Mouse (Mus musculus) brain, adult 2 months (tissue): ENCODE data around the gene Gm19345.

Source experiments
- DNase-seq: peaks from one replicate; pipeline ENCODE4 v3.0.0; 2011; ENCODE audit warnings: low read depth, low spot score

Gm19345 gene

DNA sequence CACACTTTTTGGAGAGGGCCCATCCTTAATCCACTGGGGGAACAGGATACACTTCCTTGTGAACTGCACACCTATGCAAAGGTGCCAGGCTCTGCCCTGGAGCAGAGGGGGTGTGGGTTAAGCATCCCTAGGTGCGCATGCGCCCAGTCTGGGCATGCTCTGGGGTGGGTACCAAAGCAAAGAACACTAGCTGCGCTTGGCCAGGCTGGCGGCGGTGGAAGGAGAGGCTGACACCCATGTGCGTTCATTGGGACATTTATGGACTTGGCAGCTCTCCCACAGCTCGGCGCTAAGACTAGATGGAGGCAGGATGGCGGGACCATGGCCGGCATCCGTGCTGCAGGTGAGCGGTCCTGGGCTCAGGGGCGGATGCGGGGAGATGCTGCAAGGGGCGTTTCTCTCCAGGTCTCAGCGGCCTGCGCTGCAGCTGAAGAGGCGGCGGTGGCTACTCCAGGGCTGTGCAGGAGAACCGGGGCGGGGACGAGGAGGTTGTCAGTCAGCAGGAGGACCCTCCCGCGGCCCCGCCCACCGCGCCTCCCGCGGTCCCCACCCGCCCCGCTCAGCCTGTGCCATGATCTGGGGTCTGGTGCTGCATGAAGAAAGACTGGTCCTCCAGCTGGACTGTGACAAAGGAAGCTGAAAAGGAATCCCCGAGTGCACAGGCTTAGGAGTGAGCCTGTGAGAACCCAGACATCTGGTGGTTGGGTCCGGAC lies at the start of gene Gm19345:
Gene Gm19345 (plus strand): TSS at position 146 of the 713 bp plus-strand sequence.
- peak; percentile 65 for DNase-seq

DNA sequence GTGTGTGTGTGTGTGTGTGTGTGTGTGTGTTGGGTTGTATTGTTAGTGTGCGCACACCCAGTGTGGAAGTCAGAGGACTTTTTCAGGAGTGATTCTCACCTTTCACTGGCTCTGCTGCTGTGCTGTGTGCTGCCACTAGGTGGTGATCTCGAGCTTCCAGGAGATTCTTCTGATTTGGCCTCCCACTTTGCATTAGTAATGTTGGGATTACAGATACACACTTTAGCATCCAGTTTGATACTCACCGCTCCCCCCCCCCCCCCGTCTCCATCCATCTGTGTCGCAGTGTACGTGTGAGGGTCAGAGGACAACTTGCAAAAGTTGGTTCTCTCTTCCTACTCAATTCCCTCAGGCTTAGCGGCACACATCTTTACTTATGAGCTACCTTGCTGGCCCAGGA lies 48.8 kb upstream of the Gm19345 start:
- DNase-seq = peak; percentile 58

GRCm38 (mm10) chr7:19806356-19806969 lies 45.3 kb upstream of the Gm19345 start:
- DNase-seq = no peak

GRCm38 (mm10) chr7:19809369-19809768 lies 42.4 kb upstream of the Gm19345 start:
- DNase-seq = peak; percentile 58

DNA sequence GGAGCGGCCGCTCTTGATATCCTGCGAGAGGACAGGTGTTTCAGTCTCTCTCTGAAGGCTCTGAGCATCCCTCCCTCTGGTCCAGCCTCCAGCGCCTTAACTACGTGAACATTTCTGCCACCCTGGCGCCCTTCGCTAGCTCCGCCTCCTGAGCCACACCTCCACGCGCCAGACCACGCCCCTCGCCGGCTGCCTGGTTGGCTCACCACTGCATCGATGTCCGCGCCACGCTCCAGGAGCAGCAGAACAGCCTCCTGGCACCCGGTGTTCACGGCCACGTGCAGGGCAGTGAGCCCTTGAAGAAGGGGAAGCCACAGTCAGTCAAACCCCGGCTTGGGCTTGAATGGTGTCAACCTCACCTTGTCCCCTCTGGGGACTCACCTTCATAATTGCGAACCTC lies 40.7 kb upstream of the Gm19345 start:
- peak; percentile 48 for DNase-seq

- DNase-seq = no peak
These were observed 38.6 kb upstream of the Gm19345 start for GRCm38 (mm10) chr7:19813161-19813560.

- no peak for DNase-seq
These were observed 38.2 kb upstream of the Gm19345 start for GRCm38 (mm10) chr7:19813579-19814122.

DNA sequence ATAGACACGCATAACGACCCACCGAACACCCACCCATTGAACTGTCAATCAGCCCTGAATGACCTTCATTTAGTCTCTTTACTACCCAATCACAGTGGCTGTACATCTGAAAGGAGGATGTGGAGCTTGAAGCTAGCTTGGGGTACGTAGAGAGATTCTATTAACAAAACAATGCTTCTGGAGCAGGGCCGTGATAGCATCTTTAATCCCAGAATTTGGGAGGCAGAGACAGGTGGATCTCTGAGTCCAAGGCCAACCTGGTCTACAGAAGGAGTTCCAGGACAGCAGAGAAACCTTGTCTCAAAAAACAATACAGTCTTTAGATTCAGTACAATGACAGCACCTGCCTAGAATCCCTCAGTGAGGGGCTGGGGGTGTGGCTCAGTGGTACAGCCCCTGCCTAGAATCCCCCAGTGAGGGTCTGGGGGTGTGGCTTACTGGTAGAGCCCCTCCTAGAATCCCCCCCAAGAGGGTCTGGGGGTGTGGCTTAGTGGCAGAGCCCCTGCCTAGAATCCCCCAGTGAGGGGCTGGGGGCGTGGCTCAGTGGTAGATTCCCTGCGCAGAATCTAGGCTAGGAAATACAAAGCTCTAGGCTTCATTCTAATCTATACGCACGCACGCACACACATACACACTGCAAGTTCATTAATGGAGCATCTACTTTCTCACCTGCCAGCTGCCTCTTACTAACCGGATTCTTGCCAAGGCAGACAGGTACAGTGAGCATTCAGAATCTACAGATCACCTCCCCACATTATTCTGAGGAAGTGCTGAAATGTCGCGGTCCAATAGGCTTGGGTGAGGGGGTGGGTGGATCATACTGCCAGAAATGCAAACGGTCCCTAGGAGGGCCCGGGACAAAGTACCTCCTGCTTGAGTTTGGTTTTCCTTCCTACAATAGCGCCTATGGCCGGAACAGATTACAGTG lies 36.2 kb upstream of the Gm19345 start:
- peak; percentile 8 for DNase-seq

DNA sequence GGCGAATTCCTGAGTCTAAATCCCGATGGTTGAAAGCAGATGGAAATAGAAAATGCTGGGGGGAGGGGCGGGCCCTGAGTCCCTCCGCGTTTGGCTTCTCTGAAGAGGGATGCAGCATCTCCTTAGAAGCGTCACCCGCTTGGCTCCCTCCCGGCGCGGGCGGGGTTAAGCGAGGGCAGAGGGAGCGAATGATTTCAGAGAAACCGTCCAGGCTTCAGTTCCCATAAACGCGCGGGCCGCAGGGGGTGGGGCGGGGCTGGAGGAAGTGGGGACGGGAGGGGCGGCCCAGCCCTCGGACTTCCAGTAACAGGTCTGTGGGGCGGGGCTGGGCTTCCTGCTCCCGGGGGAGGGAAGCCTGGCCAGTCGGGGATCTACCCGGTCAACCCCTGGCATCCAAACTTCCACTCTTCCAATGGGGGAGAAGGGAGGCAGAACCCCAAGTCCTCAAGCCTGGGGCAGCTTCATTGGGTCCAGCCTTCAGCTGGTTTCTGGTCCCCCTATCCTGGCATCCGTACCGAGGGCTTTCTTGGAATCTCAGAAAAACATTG lies 35.5 kb upstream of the Gm19345 start:
- DNase-seq = peak; percentile 61

DNA sequence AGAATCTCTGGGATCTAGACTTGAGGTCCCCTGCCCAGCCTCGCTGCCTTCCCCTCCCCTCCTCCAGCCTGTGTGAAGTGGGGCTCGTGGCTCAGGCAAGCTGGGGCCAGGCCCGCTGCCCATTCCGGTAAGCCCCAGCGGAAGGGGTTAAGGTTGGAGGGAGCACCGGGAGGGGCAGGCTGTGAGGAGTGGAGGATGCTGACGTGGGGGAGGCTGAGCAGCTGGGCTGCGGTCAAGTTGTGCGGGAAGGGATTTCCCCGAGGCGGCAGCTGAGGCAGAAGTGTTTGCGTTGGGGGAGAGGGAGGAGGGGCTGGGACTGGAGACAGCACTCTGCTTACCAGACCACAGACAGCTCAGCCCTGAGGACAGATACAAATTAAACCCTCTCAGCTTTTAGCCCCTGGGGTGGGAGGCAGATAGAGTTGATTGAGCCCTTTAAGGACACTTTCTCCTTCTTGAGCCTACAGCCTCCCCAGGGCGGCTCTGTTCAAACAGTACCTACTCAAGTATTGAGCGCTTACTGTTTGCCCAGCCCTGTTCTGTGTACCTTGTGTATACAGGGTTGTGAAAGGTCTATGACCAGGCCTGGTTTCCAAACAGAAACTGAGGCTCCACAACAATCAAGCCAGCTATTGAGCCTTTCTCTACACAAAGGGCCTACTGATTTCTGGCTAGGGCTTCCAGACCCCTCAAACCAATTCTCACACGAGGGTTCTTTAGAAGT lies 34.3 kb upstream of the Gm19345 start:
- peak; percentile 53 for DNase-seq

- DNase-seq = no peak
These were observed 33.4 kb upstream of the Gm19345 start for GRCm38 (mm10) chr7:19818440-19818839.

DNA sequence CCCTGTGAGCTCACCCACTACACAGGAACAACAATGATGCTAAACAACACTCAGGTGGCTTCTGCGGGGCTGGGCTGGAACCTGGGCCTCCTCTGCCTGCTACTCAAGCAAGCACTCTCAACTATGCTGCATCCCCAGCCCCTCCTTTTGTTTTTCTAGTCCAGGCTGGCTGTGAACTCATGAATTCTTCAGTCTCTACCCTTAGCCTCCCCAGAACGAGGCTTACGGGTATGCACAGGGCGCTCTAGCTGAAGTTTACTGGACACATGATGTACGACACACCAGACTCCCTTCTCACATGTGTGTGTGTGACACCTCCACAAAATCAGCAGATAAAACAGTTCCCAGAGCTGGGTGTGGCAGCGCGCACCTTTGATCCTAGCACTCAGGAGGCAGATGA lies 32.9 kb upstream of the Gm19345 start:
- no peak for DNase-seq

GRCm38 (mm10) chr7:19820347-19821048 lies 31.3 kb upstream of the Gm19345 start:
- no peak for DNase-seq

GRCm38 (mm10) chr7:19821633-19822032 lies 30.2 kb upstream of the Gm19345 start:
- DNase-seq = no peak

GRCm38 (mm10) chr7:19822193-19822592 lies 29.6 kb upstream of the Gm19345 start:
- no peak for DNase-seq

GRCm38 (mm10) chr7:19822604-19823058 lies 29.2 kb upstream of the Gm19345 start, which contains the start of gene Bcl3:
Gene Bcl3 (minus strand): TSS chr7:19822770.
- DNase-seq = no peak

DNA sequence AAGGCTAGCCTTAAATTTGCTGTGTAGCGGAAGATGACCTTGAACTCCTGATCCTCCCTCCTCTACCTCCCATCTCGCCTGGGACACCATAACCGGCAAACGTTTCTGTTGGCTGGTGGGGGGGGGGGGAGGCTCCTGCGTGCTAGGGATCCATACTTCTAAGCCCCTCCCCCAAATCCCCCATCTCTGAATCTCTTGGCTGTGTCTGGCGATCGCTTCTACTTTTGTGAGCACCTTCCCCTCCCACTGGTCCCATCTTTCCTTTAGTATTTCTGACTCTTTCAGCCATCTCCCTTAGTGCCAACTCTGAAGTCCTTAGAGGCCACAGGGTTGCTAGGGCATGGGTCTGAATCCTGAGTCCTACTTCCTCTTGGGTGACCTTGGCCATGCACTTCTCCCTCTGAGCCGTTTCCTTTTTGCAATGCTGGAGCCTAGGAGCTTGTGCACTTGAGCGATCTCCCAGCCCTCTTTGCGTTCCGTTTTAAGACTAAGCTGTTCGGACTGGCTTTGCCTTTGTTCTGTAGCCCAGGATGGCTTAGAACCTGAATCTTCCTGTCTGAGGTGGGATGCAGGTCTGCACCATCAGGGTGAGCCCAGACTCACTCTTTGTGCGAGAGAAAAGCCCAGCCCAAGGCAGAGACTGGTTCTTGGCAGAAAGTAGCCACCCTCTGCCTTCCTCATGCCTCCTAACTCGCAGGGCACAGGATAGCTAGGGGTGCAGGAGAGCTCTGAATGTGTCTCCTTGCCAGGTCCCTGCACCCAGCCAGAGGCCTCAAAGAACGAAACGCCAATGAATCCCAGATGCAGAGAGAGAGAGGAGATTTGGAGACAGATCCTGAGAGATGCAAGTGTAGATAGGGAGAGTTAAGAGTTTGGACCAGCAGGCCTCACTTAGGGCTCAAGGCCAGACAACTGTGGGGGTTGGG lies 28.3 kb upstream of the Gm19345 start:
- DNase-seq = no peak

DNA sequence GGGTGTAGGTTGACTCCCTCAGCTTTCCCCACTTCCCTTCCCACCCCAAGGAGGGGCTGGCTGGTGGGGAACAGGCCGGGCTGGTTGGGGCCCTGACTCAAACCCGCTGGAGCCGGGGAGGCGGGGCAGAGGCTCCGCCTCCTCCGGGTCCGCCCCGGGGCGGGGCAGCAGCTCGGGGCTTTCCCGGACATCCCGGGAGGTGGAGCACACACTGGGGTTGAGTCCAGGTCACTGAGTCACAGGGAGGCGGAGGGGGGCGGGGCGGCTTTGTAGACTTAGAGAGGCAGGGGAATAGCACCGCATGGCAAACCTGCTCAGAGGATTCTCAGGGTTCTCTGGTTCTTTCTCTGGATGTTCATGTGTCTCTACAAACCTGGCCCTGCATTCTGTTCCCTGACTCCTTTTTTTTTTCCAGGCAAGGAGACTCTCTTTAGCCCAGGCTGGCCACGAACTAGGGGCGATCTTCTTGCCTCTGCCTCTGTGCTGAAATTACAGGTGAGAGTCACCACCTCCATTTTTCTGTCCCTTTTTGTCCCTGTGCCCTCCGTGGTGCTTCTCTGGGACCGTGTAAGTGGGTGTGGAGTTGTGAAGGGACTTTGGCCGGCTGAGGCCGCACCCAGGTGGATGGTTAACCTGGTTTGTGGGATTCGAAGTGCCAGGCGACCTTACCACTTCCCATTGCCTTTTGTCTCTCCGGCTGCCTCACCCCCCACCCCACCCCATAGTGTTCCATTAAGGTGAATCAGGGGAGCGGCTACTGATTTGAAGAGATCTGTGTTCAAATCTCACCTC lies 27.4 kb upstream of the Gm19345 start:
- peak; percentile 67 for DNase-seq
